Mouse (Mus musculus) layer of hippocampus, postnatal 10 days (tissue): ENCODE data around the gene Map3k20. TPM values are rescaled to one million over a fixed set of nuclear protein-coding genes. Genes with fewer than 3 reads are reported as not detected.

Experiments
- DNase-seq, 2 experiments: peaks; one replicate each; pipeline ENCODE4 v3.0.0; 2021; ENCODE audit warnings: low spot score in 2 of 2
- total RNA-seq, 2 experiments: library from RNA; stranded (reverse); gene quantifications; 2 replicates each; pipeline ENCODE4 v1.2.3; 2021

Gene Map3k20
- total RNA-seq, 2 experiments from 2014 or later = 14.3 to 16.5 TPM

DNA sequence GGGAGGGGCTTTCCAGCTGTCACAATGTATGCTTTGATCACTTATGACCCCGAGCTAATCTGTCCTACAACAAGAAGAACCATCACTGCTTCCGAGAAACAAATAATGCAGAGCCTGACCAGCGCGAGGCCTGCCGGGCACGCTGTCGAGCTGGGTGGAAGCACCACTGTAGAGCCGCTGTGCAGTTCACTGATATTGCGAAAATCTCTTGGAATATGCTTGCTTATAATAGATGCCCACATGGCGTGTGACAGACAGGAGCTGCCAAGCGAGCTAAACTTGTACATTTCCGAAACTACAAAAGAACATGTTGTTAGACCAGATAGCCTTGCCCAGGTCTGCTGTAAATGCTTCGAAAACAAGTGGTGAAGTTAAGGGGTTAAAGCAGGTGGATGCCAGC is 86.7 kb downstream of the Map3k20 start:
- DNase-seq = no peak

- DNase-seq = no peak
Observed at GRCm38 (mm10) chr2:72374076-72374475, 88.6 kb downstream of the Map3k20 start.

DNA sequence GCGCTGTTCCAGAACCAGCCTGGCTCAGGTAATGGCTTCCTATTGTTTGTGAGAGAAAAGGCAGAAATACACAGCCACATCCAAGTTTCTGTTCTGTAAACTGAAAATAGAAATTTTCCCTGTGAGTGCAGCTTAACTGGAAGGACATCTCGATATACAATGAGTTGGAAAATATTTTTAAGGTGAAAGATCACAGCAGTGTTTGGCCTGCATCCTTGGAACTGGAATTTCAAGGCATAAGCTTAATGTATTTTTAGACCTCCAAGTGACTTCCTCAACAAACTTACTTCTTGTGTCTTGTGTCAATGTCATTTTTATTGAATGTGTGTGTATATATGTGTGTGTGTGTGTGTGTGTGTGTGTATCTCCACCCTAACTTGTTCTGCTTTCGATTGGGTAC is 90.4 kb downstream of the Map3k20 start:
- no peak for DNase-seq

DNA sequence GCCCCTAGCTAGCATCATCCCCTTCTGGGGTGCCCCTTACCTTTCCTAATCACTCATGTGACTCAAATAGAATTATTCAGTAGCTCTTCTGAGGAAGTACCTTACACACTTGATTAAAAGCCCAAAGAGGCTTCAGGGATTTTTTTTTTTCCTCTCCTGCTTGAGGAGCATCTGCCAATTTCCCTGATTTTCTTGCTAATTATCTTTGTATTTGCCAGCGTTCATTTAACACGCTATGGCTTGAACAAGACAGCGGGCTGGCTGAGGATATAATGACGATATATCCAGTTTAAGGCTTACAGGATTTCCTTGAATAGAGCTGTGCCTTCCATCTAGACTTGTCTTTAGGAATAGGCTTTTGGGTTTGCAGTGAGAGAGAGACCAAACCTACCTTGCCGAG is 91.5 kb downstream of the Map3k20 start:
- no peak for DNase-seq

DNA sequence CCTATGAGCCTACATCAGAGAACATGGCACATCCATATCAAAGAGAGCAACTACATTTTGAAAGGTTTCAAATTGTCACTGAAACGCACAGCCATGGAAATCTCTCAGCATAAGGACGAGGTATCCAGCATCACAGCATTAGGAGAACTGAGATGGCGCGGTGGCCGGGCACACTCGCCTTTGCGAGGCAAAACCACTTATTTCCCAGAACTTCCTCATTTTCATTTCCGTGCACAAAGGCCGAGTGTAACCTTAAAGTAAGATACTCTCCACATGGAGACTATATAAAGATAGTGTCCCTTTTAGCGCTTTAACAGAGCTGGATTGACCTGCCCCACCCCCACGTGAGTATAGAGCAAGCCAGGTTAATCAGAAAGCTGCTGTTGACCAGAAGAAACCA is 94.0 kb downstream of the Map3k20 start:
- DNase-seq = no peak

DNA sequence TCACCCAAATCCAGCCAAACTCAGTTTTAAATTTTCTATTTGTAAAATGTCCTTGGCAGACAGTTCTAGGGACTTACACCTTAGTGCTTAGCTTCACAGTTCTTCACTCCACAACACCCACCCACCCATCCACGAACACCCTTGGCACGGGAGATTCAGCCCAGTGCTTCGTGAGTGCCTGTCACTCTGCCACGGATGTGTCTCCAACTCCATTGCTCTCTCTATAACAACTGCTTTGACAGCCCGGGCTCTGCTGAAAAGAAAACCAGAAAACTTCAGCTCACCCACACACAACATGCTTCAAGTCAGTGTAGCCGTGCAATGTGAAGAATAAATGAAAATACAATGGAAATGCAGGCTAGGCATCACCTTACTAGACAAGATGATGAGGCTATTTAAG is 97.2 kb downstream of the Map3k20 start:
- no peak for DNase-seq

GRCm38 (mm10) chr2:72383321-72383720 is 97.9 kb downstream of the Map3k20 start:
- DNase-seq = no peak

DNA sequence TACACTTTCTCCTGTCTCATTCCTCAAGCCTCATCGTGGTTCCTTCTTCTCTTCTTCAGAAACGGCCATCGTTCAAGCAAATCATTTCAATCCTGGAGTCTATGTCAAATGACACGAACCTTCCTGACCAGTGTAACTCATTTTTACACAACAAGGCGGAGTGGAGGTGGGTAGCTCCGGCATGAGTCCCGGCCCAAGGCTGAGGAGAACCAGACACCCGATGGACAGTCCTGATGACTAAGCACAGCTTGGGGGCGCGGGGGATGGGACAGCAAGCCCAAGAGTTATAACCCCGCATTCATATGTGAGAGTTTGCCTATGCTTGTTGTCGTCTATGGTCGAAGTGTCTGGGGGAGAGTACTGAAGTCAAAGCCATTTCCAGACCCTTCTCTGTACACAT is 104.0 kb downstream of the Map3k20 start:
- no peak for DNase-seq

- DNase-seq = peak; percentile 89 to 90
Observed at GRCm38 (mm10) chr2:72389942-72390341, 104.5 kb downstream of the Map3k20 start.

- DNase-seq = no peak
Observed at GRCm38 (mm10) chr2:72390474-72390873, 105.0 kb downstream of the Map3k20 start.

- no peak for DNase-seq
Observed at GRCm38 (mm10) chr2:72391024-72391423, 105.6 kb downstream of the Map3k20 start.

GRCm38 (mm10) chr2:72391721-72392120 is 106.3 kb downstream of the Map3k20 start:
- no peak for DNase-seq

- DNase-seq = no peak
Observed at GRCm38 (mm10) chr2:72392316-72392715, 106.9 kb downstream of the Map3k20 start.

GRCm38 (mm10) chr2:72396934-72397333 is 111.5 kb downstream of the Map3k20 start:
- no peak for DNase-seq

GRCm38 (mm10) chr2:72398227-72398626 is 112.8 kb downstream of the Map3k20 start:
- DNase-seq = peak in 1 of 2 experiments; percentile 49

GRCm38 (mm10) chr2:72399469-72400195 is 114.2 kb downstream of the Map3k20 start:
- DNase-seq = no peak

DNA sequence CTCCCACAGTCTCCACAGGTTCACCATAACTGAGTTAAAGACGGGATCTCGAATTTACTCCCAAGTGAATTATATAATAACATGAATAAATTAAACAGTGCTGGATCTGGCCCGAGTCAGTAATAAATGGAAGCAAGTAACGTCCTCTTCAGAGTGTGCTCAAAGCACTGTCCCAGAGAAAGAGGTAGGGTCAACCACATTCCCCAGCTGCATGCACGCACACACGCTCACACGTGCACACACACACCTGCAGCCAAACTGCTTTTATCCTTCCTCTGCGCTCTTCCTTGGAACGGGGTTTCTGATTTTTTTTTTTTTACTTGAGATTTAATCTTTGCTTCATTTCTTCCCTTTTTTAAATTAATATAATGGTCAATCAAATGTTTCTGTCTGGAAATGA is 115.9 kb downstream of the Map3k20 start:
- no peak for DNase-seq

DNA sequence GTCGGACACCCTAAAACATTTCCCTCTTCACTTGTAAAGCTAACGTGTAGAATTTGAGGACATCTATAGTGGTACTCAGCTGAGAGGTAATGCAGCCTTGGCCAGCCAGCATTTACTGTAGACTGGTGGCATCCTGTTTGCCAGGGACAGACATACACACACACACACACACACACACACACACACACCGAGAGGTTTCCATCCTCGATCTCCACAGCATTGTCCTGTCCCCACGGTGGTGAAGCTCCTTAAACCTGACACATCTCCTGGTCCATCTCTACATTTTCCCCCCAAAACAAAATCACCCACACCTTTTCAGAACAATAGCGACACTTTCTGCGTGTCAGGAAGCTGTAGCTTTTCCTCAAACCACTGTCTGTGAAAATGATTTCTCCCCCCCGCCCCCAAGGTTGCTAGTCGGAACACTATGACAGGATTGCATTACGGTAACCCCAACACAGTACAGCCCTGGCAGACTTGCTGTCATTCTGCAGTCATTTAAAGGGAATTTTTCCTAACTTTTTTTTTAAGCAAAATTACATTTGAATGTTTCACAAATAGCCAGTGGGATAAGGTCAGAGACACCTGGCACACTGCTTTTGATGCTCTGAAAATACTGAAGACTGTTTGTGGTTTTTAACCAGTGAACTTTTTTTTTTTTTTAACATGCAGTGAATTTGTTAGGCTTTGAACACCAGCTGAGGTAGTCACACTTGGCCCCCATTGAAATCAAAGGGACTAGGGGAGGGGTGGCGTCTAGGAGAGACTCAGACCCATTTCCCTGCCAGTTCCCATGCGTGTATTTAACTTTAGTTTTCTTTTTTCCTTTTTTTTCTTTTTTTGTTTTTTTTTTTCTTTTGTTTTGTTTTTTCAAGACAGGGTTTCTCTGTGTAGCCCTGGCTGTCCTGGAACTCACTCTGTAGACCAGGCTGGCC is 120.5 kb downstream of the Map3k20 start:
- DNase-seq = no peak

GRCm38 (mm10) chr2:72406701-72407100 is 121.3 kb downstream of the Map3k20 start:
- DNase-seq = no peak

- no peak for DNase-seq
Observed at GRCm38 (mm10) chr2:72407341-72408092, 122.1 kb downstream of the Map3k20 start.

GRCm38 (mm10) chr2:72409968-72410367 is 124.5 kb downstream of the Map3k20 start:
- no peak for DNase-seq

- DNase-seq = no peak
Observed at GRCm38 (mm10) chr2:72412266-72412665, 126.8 kb downstream of the Map3k20 start.
